Mouse (Mus musculus): ENCODE measurements around the gene Nob1.

DNA sequence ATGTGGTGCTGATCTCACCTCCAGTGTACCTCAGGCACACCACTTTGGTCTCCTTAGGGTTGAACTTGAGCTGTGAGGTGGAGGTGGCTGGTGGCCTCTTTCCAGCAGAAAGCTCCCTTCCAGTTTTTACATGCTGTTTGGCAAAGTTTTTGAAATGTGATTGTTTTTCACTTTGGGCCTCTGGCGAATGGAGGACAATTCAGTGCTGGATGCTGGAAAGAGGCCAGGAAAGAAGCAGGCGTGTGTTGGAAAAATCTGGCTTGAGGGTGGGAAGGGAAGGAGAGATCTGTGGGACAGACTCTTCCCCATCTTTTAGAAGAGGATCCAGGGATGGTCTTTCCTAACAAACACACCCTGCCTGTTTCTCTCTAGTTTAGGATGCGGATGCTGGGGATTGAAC lies 19.8 kb upstream of the Nob1 start:
- TF ChIP-seq CTCF (IDR thresholded peaks at IDR 0.05; ENCODE audit: low read depth) (no peak), EP300 (IDR thresholded peaks at IDR 0.05; ENCODE audit: low read depth) (no peak)
